Mouse (Mus musculus) liver, embryonic 14.5 days (tissue): Measurements from ENCODE around the gene Eif5.

ENCODE experiments used
- CTCF ChIP-seq: IDR thresholded peaks from 2 replicates; pipeline ENCODE4 v1.5.1; 2016; ENCODE audit warnings: antibody characterized with exemption, low read depth, control low read depth
- EP300 ChIP-seq: IDR thresholded peaks from 2 replicates; pipeline ENCODE4 v1.6.1; 2016; ENCODE audit warnings: antibody characterized with exemption, low read depth

DNA sequence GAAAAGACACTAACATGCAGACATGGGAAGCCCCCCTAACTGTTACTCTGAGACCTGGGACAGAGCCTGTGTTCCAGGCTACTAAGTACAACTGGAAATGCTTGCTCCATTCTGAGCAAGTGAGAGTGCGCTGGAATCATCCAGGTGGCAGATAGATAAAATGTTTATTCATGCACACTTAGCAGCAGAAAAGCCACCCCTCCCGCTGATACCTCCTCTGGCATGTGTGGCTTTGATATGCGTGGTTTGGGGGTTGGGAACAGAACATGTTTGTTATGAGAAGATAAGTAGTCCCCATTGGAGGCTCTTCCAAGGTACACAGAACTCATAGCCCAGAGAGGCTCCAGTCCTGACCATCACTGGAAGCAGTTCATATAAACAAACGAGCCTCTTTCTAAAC, 19.9 kb upstream of the Eif5 start:
- TF ChIP-seq CTCF: no peak
- TF ChIP-seq EP300: peak; percentile 99
